Mouse (Mus musculus) lung, postnatal 0 days (tissue): ENCODE measurements around the gene Crxos. TPM values are rescaled to one million over a fixed set of nuclear protein-coding genes. Genes with fewer than 3 reads are reported as not detected.

ENCODE experiments used
- ATAC-seq: fragments of 200-750 bp; cut with Nextera tagmentation; 2 replicates; pipeline ENCODE4 v1.8.0; 2017; ENCODE audit warnings: moderate library complexity
- DNase-seq: peaks from one replicate; pipeline ENCODE4 v3.0.0-alpha.2; 2016; ENCODE audit warnings: low spot score
- H3K27ac ChIP-seq: fragments of 300-500 bp; sonication (generic); 2 replicates; pipeline ENCODE4 v1.5.1; 2014; ENCODE audit warnings: antibody characterized with exemption, mild to moderate bottlenecking, low read length, mixed read lengths
- H3K27me3 ChIP-seq: fragments of 300-500 bp; sonication (generic); replicated peaks from 2 replicates; pipeline ENCODE4 v1.6.1; 2014; ENCODE audit warnings: low read length, mixed read lengths; ENCODE audit not compliant: insufficient read depth
- H3K36me3 ChIP-seq: fragments of 300-500 bp; sonication (generic); 2 replicates; pipeline ENCODE4 v1.6.1; 2014; ENCODE audit warnings: low read length, mixed read lengths; ENCODE audit not compliant: insufficient read depth
- H3K4me1 ChIP-seq: fragments of 300-500 bp; sonication (generic); 2 replicates; pipeline ENCODE4 v1.6.1; 2014; ENCODE audit warnings: antibody characterized with exemption, low read depth, low read length, mixed read lengths; ENCODE audit not compliant: insufficient read depth
- H3K4me2 ChIP-seq: fragments of 300-500 bp; sonication (generic); replicated peaks from 2 replicates; pipeline ENCODE4 v1.6.1; 2014; ENCODE audit warnings: low read depth, mild to moderate bottlenecking, low read length, moderate library complexity, mixed read lengths
- H3K4me3 ChIP-seq: fragments of 300-500 bp; sonication (generic); 2 replicates; pipeline ENCODE4 v1.5.1; 2014; ENCODE audit warnings: low read depth, low read length
- H3K9ac ChIP-seq: fragments of 300-500 bp; sonication (generic); replicated peaks from 2 replicates; pipeline ENCODE4 v1.6.1; 2014; ENCODE audit warnings: low read depth, mild to moderate bottlenecking
- H3K9me3 ChIP-seq: fragments of 300-500 bp; sonication (generic); 2 replicates; pipeline ENCODE4 v1.6.1; 2016; ENCODE audit warnings: low read length, mixed read lengths
- CTCF ChIP-seq: IDR thresholded peaks from 2 replicates; pipeline ENCODE4 v1.5.1; 2016; ENCODE audit warnings: antibody characterized with exemption, mild to moderate bottlenecking
- EP300 ChIP-seq: IDR thresholded peaks from 2 replicates; pipeline ENCODE4 v1.6.1; 2016; ENCODE audit warnings: antibody characterized with exemption, mild to moderate bottlenecking, control low read depth
- WGBS: fragments of 180-500 bp; shearing (Covaris S2); extraction: QIAGEN DNeasy Blood & Tissue Kit; methylation state at CpG from one replicate; pipeline ENCODE4 v1.1.7; 2014; 5-methylcytosine and 5-hydroxymethylcytosine counted together
- polyA plus RNA-seq: library from polyadenylated mRNA; unstranded; fragments of >200 nt; fragmentation: Nextera tagmentation; extraction: Ambion mirVana; gene quantifications from 2 replicates; pipeline ENCODE4 v1.2.1, GENCODE M21; 2015

Gene Crxos
- polyA plus RNA-seq, 1 experiment from 2014 or later: not detected

GRCm38 (mm10) chr7:15950008-15950407, 67.6 kb downstream of the Crxos start:
- Histone ChIP-seq H3K9ac (no peak overlapping the region), H3K4me2 (no peak overlapping the region), H3K9me3 (no peaks in the 10 kb centered on the region), H3K4me1 (peaks cover 23% of the 10 kb centered on the region; the same call in 1 of the 2 replicates), H3K27me3 (no peaks in the 10 kb centered on the region), H3K36me3 (peaks cover 38% of the 10 kb centered on the region), H3K27ac (no peak overlapping the region), H3K4me3 (no peak overlapping the region)
- no peak for TF ChIP-seq CTCF
- TF ChIP-seq EP300: no peak
- WGBS: 82% methylated on average over 15 of the region's 15 CpGs
- DNase-seq (no peak), ATAC-seq (no peak)

- Histone ChIP-seq H3K9me3 (no peaks in the 10 kb centered on the region), H3K27ac (no peak overlapping the region), H3K27me3 (no peaks in the 10 kb centered on the region), H3K4me1 (peaks cover 19% of the 10 kb centered on the region; the same call in 1 of the 2 replicates), H3K36me3 (peaks cover 49% of the 10 kb centered on the region), H3K9ac (no peak overlapping the region), H3K4me3 (no peak overlapping the region), H3K4me2 (no peak overlapping the region)
- DNase-seq (no peak), ATAC-seq (no peak)
- TF ChIP-seq CTCF (no peak), EP300 (no peak)
- 52% methylated on average over 3 of the region's 3 CpGs for WGBS
Observed at GRCm38 (mm10) chr7:15952416-15952815, 70.0 kb downstream of the Crxos start.

Other genes with a start within 250 kb of the Crxos start
- gene Obox3, start 242.7 kb upstream of the Crxos start, polyA plus RNA-seq: not detected in 2 replicates
- gene Obox5, start 132.5 kb upstream of the Crxos start, polyA plus RNA-seq: not detected in 2 replicates
- gene Obox6, start 42.9 kb upstream of the Crxos start, polyA plus RNA-seq: not detected in 2 replicates
- gene Crx, start 2.6 kb upstream of the Crxos start, polyA plus RNA-seq: not detected in 2 replicates
- gene Selenow, start 39.8 kb downstream of the Crxos start, polyA plus RNA-seq: 552 and 558 TPM in 2 replicates
- 196 and 204 TPM in 2 replicates for gene Nop53, start 63.5 kb downstream of the Crxos start, polyA plus RNA-seq
- gene Ehd2, start 85.0 kb downstream of the Crxos start, polyA plus RNA-seq: 92.2 and 113 TPM in 2 replicates
- 2.3 and 3.1 TPM in 2 replicates for gene Bicra, start 165.3 kb downstream of the Crxos start, polyA plus RNA-seq
- not detected in 2 replicates for gene Zfp541, start 179.2 kb downstream of the Crxos start, polyA plus RNA-seq
- gene Napa, start 215.8 kb downstream of the Crxos start, polyA plus RNA-seq: 154 TPM in 2 replicates
- gene Kptn, start 237.3 kb downstream of the Crxos start, polyA plus RNA-seq: 14.2 and 15.0 TPM in 2 replicates
- 0.04 and 0.05 TPM in 2 replicates for gene Slc8a2, start 247.2 kb downstream of the Crxos start, polyA plus RNA-seq